Mouse (Mus musculus): ENCODE measurements around the gene Olfr11.

DNA sequence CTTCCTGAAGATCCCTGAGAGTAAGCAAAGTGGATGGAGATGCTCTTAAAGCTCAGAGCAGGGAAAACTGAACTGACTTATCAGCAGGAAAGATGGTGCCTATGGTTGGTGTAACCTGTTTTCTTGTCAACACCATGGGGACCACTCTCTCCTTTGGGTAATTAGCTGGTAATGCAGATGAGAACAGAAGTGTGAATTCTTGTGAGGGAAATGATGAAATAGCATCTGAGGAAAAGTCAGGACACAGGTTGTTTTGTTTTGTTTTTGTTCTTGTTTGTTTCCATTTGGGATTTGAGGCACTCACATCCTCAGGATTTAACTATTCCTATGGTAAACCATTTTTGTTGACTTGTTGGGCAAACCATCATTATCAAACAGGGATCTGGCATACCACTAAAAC, 28.4 kb downstream of the Olfr11 start, which contains the start of gene Olfr1362:
- no peak for TF ChIP-seq CTCF (IDR thresholded peaks at IDR 0.05; ENCODE audit: borderline replicate concordance, extremely low read depth, insufficient read depth, insufficient read length)
- no peak for TF ChIP-seq POLR2A (IDR thresholded peaks at IDR 0.05; ENCODE audit: borderline replicate concordance, extremely low read depth, insufficient read depth, insufficient read length, poor library complexity, severe bottlenecking)

Data from brain, embryonic 14.5 days (tissue).